ENCODE assay signal across 33 mouse cellular contexts in the genomic region with DNA sequence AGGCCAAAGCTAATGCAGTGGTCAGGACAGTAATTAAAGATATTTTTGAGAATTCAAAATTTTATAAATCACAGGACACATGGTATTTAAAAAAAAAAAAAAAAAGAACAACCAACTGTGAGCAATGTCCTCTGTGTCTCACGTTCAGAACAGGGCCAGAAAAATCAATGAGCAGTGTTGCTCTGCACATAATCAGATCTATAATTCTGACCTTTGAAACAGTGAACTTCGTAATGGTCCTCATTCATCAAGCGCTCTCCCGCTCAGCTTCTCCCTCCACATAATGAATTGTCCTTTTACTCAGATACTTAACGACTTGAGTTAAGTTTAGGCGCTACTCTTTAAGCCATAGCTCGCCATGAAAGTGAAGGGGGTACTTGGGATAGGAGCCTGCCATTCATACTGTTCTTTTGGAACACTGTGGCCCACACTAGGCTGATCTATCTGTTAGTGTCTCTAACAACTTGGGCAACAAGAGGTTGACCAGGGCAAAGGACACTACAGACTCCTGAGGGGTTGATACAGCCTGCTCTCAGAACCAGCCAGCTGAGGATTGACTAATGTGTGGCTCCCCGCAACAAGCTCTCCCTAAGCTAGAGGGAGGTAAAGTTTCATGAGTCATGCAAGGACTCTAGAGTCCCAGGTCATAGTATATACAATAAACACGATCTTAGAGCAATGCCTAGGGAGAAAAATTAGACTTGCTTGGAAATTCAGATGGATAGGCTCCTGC.
DNase-seq lines count a peak whose midpoint lies in the region; ATAC-seq and TF ChIP-seq lines count a peak whose summit lies in the region.
"Had no signal": no experiment of that assay in that cellular context is flagged by ENCODE, and none has a peak within 500 bp of the region (broad histone marks: within the 10 kb centered on the region; RNA-seq: fewer than 3 reads in every experiment).

No protein-coding gene starts in this region.

- intact Hi-C loops in gastrocnemius, adult 2 months (cut with DNase I): no loop called here

- peak; percentile 90 for ATAC-seq in intestine, embryonic 16.5 days
- peak; percentile 67 for ATAC-seq in liver, embryonic 12.5 days
- peak; percentile 97 for ATAC-seq in liver, postnatal 0 days
- no peak for ATAC-seq in midbrain, embryonic 14.5 days (ENCODE audit: low FRiP score, low TSS enrichment)
- ATAC-seq: CD4-positive, CD25-positive, alpha-beta regulatory T cell, adult 4 months; forebrain, embryonic 13.5 days; hindbrain, postnatal 0 days; midbrain, embryonic 16.5 days had no signal

- peak; percentile 41 for DNase-seq in heart, adult 11 months
- DNase-seq in heart, adult 8-10 months (ENCODE audit: low spot score): no peak
- DNase-seq in liver, postnatal 0 days: peak; percentile 40
- no peak for DNase-seq in midbrain, embryonic 14.5 days
- no peak for DNase-seq in gastrocnemius, adult 2 months
- DNase-seq: adrenal gland, postnatal 25 days; cerebellum, adult 11-12 months; cerebellum, postnatal 10 days; gastrocnemius, postnatal 14 days; heart, postnatal 36 days; kidney, adult 11 months; kidney, postnatal 36 days; lung, adult 2 months; lung, postnatal 10 days; right cerebral cortex, postnatal 14 days; thymus, adult 2 months; thymus, postnatal 36 days had no signal

- no peak overlapping the region for H3K4me2 ChIP-seq in intestine, embryonic 16.5 days (ENCODE audit: low read depth, low read length)
- no peak overlapping the region for H3K4me2 ChIP-seq in liver, embryonic 12.5 days
- no peak overlapping the region for H3K4me2 ChIP-seq in liver, postnatal 0 days (ENCODE audit: low read depth, low read length)
- no peak overlapping the region for H3K4me2 ChIP-seq in midbrain, embryonic 14.5 days (ENCODE audit: low read length)
- H3K4me2 ChIP-seq: embryonic facial prominence, embryonic 15.5 days; forebrain, embryonic 13.5 days; heart, embryonic 11.5 days; hindbrain, embryonic 12.5 days; limb, embryonic 12.5 days; neural tube, embryonic 12.5 days had no signal

- WGBS in intestine, embryonic 16.5 days: 62% methylated on average over 9 of the region's 9 CpGs
- WGBS in liver, embryonic 12.5 days (ENCODE audit: insufficient replicate concordance): 66% methylated on average over 9 of the region's 9 CpGs
- 56% methylated on average over 9 of the region's 9 CpGs for WGBS in liver, postnatal 0 days (ENCODE audit: insufficient replicate concordance)
- 89% methylated on average over 9 of the region's 9 CpGs for WGBS in midbrain, embryonic 14.5 days

- TF ChIP-seq CTCF in liver, postnatal 0 days (IDR thresholded peaks at IDR 0.05; ENCODE audit: low read depth): peak; percentile 35; the same call in 1 of the 2 replicates
- TF ChIP-seq CTCF in gastrocnemius, adult 2 months (IDR thresholded peaks at IDR 0.05): no peak

- H3K9ac ChIP-seq in intestine, embryonic 16.5 days (ENCODE audit: low read depth, low read length): no peak overlapping the region
- no peak overlapping the region for H3K9ac ChIP-seq in liver, embryonic 12.5 days
- no peak overlapping the region for H3K9ac ChIP-seq in liver, postnatal 0 days (replicated peaks)
- H3K9ac ChIP-seq in midbrain, embryonic 14.5 days (replicated peaks; ENCODE audit: low read length): no peak overlapping the region
- H3K9ac ChIP-seq: embryonic facial prominence, embryonic 15.5 days; forebrain, embryonic 13.5 days; hindbrain, embryonic 12.5 days; limb, embryonic 12.5 days; neural tube, embryonic 12.5 days had no signal

- H3K36me3 ChIP-seq in intestine, embryonic 16.5 days (ENCODE audit: control insufficient read depth, insufficient read depth, low read length): no peaks in the 10 kb centered on the region
- H3K36me3 ChIP-seq in liver, embryonic 12.5 days: no peaks in the 10 kb centered on the region
- H3K36me3 ChIP-seq in liver, postnatal 0 days (replicated peaks; ENCODE audit: insufficient read depth, low read length): no peaks in the 10 kb centered on the region
- no peaks in the 10 kb centered on the region for H3K36me3 ChIP-seq in midbrain, embryonic 14.5 days (ENCODE audit: control insufficient read depth, insufficient read depth, low read length)
- H3K36me3 ChIP-seq: embryonic facial prominence, embryonic 10.5 days; embryonic facial prominence, embryonic 15.5 days; hindbrain, embryonic 12.5 days; limb, embryonic 12.5 days; neural tube, embryonic 12.5 days had no signal

- H3K27me3 ChIP-seq in intestine, embryonic 16.5 days (replicated peaks; ENCODE audit: control insufficient read depth, insufficient read depth, low read length): no peaks in the 10 kb centered on the region
- no peaks in the 10 kb centered on the region for H3K27me3 ChIP-seq in liver, embryonic 12.5 days (replicated peaks)
- H3K27me3 ChIP-seq in liver, postnatal 0 days (ENCODE audit: insufficient read depth, low read length): no peaks in the 10 kb centered on the region
- no peaks in the 10 kb centered on the region for H3K27me3 ChIP-seq in midbrain, embryonic 14.5 days (ENCODE audit: control insufficient read depth, insufficient read depth, low read length)
- H3K27me3 ChIP-seq: embryonic facial prominence, embryonic 15.5 days; forebrain, embryonic 13.5 days; hindbrain, embryonic 12.5 days; neural tube, embryonic 12.5 days had no signal

- no peak overlapping the region for H3K27ac ChIP-seq in intestine, embryonic 16.5 days (ENCODE audit: low read length)
- H3K27ac ChIP-seq in liver, embryonic 12.5 days: no peak overlapping the region
- H3K27ac ChIP-seq in liver, postnatal 0 days (ENCODE audit: low read depth): peak overlapping the region; percentile 95
- H3K27ac ChIP-seq in midbrain, embryonic 14.5 days (replicated peaks; ENCODE audit: low read depth, low read length): no peak overlapping the region
- no peak overlapping the region for H3K27ac ChIP-seq in gastrocnemius, adult 2 months
- H3K27ac ChIP-seq: embryonic facial prominence, embryonic 10.5 days; embryonic facial prominence, embryonic 15.5 days; forebrain, embryonic 13.5 days; hindbrain, embryonic 12.5 days; hindbrain, postnatal 0 days; layer of hippocampus, adult 2 months; left cerebral cortex, adult 2 months; limb, embryonic 12.5 days; macrophage; neural tube, embryonic 12.5 days had no signal

- no peak overlapping the region for H3K4me3 ChIP-seq in intestine, embryonic 16.5 days (ENCODE audit: low read length)
- no peak overlapping the region for H3K4me3 ChIP-seq in liver, embryonic 12.5 days
- no peak overlapping the region for H3K4me3 ChIP-seq in liver, postnatal 0 days (ENCODE audit: low read depth, low read length)
- no peak overlapping the region for H3K4me3 ChIP-seq in midbrain, embryonic 14.5 days (replicated peaks; ENCODE audit: low read depth, low read length)
- no peak overlapping the region for H3K4me3 ChIP-seq in gastrocnemius, adult 2 months
- H3K4me3 ChIP-seq: embryonic facial prominence, embryonic 10.5 days; embryonic facial prominence, embryonic 15.5 days; forebrain, embryonic 13.5 days; hindbrain, embryonic 12.5 days; layer of hippocampus, adult 2 months; left cerebral cortex, adult 2 months; limb, embryonic 12.5 days; myocyte; neural tube, embryonic 12.5 days had no signal

- H3K9me3 ChIP-seq in intestine, embryonic 16.5 days (ENCODE audit: control insufficient read depth, low read length): no peaks in the 10 kb centered on the region
- H3K9me3 ChIP-seq in liver, embryonic 12.5 days (replicated peaks): no peaks in the 10 kb centered on the region
- no peaks in the 10 kb centered on the region for H3K9me3 ChIP-seq in liver, postnatal 0 days (ENCODE audit: low read length)
- no peaks in the 10 kb centered on the region for H3K9me3 ChIP-seq in midbrain, embryonic 14.5 days (ENCODE audit: control insufficient read depth, low read length)
- H3K9me3 ChIP-seq: embryonic facial prominence, embryonic 10.5 days; embryonic facial prominence, embryonic 15.5 days; forebrain, embryonic 13.5 days; hindbrain, embryonic 12.5 days; limb, embryonic 12.5 days; neural tube, embryonic 12.5 days had no signal

- H3K4me1 ChIP-seq in intestine, embryonic 16.5 days (ENCODE audit: control insufficient read depth, insufficient read depth, low read length): no peaks in the 10 kb centered on the region
- H3K4me1 ChIP-seq in liver, embryonic 12.5 days: no peaks in the 10 kb centered on the region
- peaks cover 15% of the 10 kb centered on the region; the same call in 1 of the 2 replicates for H3K4me1 ChIP-seq in liver, postnatal 0 days (ENCODE audit: insufficient read depth)
- no peaks in the 10 kb centered on the region for H3K4me1 ChIP-seq in midbrain, embryonic 14.5 days (ENCODE audit: control insufficient read depth, insufficient read depth, low read length)
- H3K4me1 ChIP-seq: forebrain, embryonic 13.5 days; hindbrain, embryonic 12.5 days; neural tube, embryonic 12.5 days had no signal

- TF ChIP-seq EP300 in liver, postnatal 0 days (IDR thresholded peaks at IDR 0.05; ENCODE audit: low read depth): peak; percentile 21; the same call in 1 of the 2 replicates

Comparison
In these comparisons a context has a peak if more than half of its experiments do, and no peak if none do; other contexts are left out.
1. DNase-seq: peak in heart, adult 11 months (single experiment) and liver, postnatal 0 days (single experiment); none in heart, adult 8-10 months (single experiment), midbrain, embryonic 14.5 days (single experiment) and gastrocnemius, adult 2 months (single experiment).